Mouse (Mus musculus): Measurements from ENCODE around the gene Olfr1393. TPM values are rescaled to one million over a fixed set of nuclear protein-coding genes. Genes with fewer than 3 reads are reported as not detected.
"Not testable (repeated sequence)": the region's sequence is repeated elsewhere in the genome, so short reads cannot be mapped to it uniquely, and the experiment has no call there.

Gene Olfr1393
- polyA plus RNA-seq, 1 experiment from 2014 or later = not detected

DNA sequence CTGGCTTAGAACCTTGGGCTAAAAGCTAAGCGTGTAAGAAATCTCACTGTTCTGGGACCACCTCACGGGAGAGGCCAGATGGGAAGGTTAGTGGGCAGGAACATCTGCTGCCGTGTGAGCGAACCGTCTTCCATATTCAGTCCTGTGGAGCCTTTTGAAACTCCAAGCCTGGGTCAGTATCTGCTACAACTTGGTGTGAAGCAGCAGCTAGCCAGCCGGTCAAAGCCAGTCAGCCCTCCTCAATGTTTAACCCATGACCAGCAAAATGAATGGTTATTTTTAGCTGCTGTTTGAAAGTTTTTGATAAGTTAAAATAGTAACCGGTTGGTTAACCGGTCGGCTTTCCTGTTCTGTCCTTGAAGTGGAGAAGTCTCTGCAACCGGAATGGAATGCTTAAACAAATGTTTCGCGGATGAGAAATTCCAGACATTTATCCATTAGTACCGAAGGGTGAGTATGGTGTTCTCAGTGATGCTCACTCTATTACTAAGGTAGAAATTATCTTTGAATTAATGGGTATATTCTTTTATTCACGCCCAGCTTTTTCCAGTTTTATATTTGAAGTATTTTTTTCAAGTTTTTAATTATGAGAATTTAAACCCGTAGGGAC is 10.0 kb upstream of the Olfr1393 start:
- Histone ChIP-seq H3K9ac (no peak overlapping the region), H3K4me1 (peaks cover 11% of the 10 kb centered on the region), H3K9me3 (no peaks in the 10 kb centered on the region), H3K4me2 (no peak overlapping the region; the same call in 1 of the 2 replicates), H3K36me3 (peaks cover 8% of the 10 kb centered on the region), H3K27ac (peak overlapping the region; percentile 35; the same call in 1 of the 2 replicates), H3K4me3 (no peak overlapping the region), H3K27me3 (no peaks in the 10 kb centered on the region)
- WGBS = 53% methylated on average over 15 of the region's 15 CpGs
- no peak for ATAC-seq (ENCODE audit: borderline replicate concordance, extremely low read depth, low FRiP score, low TSS enrichment)

GRCm38 (mm10) chr11:49269761-49270160 is 8.3 kb upstream of the Olfr1393 start:
- 88% methylated on average over 9 of the region's 9 CpGs for WGBS
- Histone ChIP-seq H3K36me3 (peaks cover 4% of the 10 kb centered on the region; the same call in 1 of the 2 replicates), H3K4me1 (peaks cover 7% of the 10 kb centered on the region; the same call in 1 of the 2 replicates), H3K9me3 (no peaks in the 10 kb centered on the region), H3K4me2 (no peak overlapping the region), H3K4me3 (no peak overlapping the region), H3K27me3 (no peaks in the 10 kb centered on the region), H3K27ac (no peak overlapping the region), H3K9ac (no peak overlapping the region)
- ATAC-seq (ENCODE audit: borderline replicate concordance, extremely low read depth, low FRiP score, low TSS enrichment) = no peak

DNA sequence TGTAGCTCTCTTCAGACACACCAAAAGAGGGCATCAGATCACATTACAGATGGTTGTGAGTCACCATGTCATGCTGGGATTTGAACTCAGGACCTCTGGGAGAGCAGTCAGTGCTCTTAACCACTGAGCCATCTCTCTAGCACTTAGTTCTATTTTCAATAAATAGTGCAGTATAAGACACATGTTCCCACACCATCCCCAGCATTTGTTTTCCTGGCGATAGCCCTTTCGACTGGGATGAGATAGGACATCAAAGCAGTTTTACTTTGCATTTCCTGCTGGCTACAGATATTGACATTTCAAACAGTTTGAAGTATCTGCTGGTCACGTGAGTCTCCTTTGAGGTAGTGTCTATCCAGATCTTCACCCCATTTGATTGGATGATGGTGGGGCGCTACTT is 7.7 kb upstream of the Olfr1393 start:
- Histone ChIP-seq H3K4me2 (no peak overlapping the region), H3K36me3 (no peaks in the 10 kb centered on the region), H3K4me3 (no peak overlapping the region), H3K9ac (no peak overlapping the region), H3K9me3 (no peaks in the 10 kb centered on the region), H3K27me3 (no peaks in the 10 kb centered on the region), H3K4me1 (peaks cover 7% of the 10 kb centered on the region; the same call in 1 of the 2 replicates), H3K27ac (no peak overlapping the region)
- 76% methylated on average over 4 of the region's 4 CpGs for WGBS
- no peak for ATAC-seq (ENCODE audit: borderline replicate concordance, extremely low read depth, low FRiP score, low TSS enrichment)

- Histone ChIP-seq H3K9ac (no peak overlapping the region), H3K27me3 (no peaks in the 10 kb centered on the region), H3K4me3 (no peak overlapping the region), H3K4me2 (no peak overlapping the region), H3K27ac (no peak overlapping the region), H3K9me3 (no peaks in the 10 kb centered on the region), H3K36me3 (no peaks in the 10 kb centered on the region), H3K4me1 (peaks cover 7% of the 10 kb centered on the region; the same call in 1 of the 2 replicates)
- no peak for ATAC-seq (ENCODE audit: borderline replicate concordance, extremely low read depth, low FRiP score, low TSS enrichment)
- 27% methylated on average over 7 of the region's 7 CpGs for WGBS
These were observed 6.8 kb upstream of the Olfr1393 start for GRCm38 (mm10) chr11:49271334-49271733.

- Histone ChIP-seq H3K27me3 (no peaks in the 10 kb centered on the region), H3K4me2 (no peak overlapping the region), H3K36me3 (no peaks in the 10 kb centered on the region), H3K9me3 (no peaks in the 10 kb centered on the region), H3K4me3 (no peak overlapping the region), H3K9ac (no peak overlapping the region), H3K27ac (no peak overlapping the region), H3K4me1 (no peaks in the 10 kb centered on the region)
- WGBS = 53% methylated on average over 11 of the region's 11 CpGs
- ATAC-seq (ENCODE audit: borderline replicate concordance, extremely low read depth, low FRiP score, low TSS enrichment) = no peak
These were observed 4.1 kb upstream of the Olfr1393 start for GRCm38 (mm10) chr11:49273834-49274519.

- H3K36me3 ChIP-seq; H3K4me1 ChIP-seq; H3K27me3 ChIP-seq; H3K9me3 ChIP-seq; H3K9ac ChIP-seq; H3K4me3 ChIP-seq; ATAC-seq (ENCODE audit: borderline replicate concordance, extremely low read depth, low FRiP score, low TSS enrichment); H3K27ac ChIP-seq; H3K4me2 ChIP-seq: not testable (repeated sequence)
- 44% methylated on average over 1 of the region's 1 CpGs for WGBS
These were observed 6.9 kb downstream of the Olfr1393 start, which contains the start of gene Olfr1392 for GRCm38 (mm10) chr11:49284982-49285381. Olfr1392 (plus strand) TSS chr11:49285282.

DNA sequence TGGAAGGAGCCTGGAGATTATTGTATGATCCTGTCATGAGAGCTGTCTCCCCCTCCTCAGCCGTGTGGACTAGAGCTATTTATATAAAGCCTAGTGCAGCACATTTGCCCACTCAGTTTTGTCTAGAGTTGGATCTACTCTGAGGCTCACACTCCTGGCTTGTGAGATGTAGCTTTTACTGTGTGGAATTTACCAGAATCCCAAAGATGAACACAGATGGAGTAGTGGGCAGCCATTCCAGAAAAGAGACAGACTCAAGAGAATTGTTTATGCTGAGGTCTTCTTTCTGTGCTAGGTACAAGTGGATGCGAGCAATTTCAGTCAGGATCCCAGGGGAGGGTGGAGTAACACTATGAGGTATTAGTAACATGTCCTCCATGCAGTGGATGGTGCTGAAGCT is 9.1 kb downstream of the Olfr1393 start:
- H3K36me3 ChIP-seq = no peaks in the 10 kb centered on the region
- H3K4me1 ChIP-seq = no peaks in the 10 kb centered on the region
- no peak overlapping the region for H3K9ac ChIP-seq
- no peak for ATAC-seq (ENCODE audit: borderline replicate concordance, extremely low read depth, low FRiP score, low TSS enrichment)
- no peak overlapping the region for H3K4me2 ChIP-seq
- no peak overlapping the region for H3K27ac ChIP-seq
- no peak overlapping the region for H3K4me3 ChIP-seq
- no peaks in the 10 kb centered on the region for H3K9me3 ChIP-seq
- H3K27me3 ChIP-seq = no peaks in the 10 kb centered on the region
- WGBS = 65% methylated on average over 2 of the region's 2 CpGs

- no peak for ATAC-seq (ENCODE audit: borderline replicate concordance, extremely low read depth, low FRiP score, low TSS enrichment)
- Histone ChIP-seq H3K27me3 (no peaks in the 10 kb centered on the region), H3K9me3 (no peaks in the 10 kb centered on the region)
These were observed 14.7 kb downstream of the Olfr1393 start for GRCm38 (mm10) chr11:49292777-49293176.

GRCm38 (mm10) chr11:49304441-49304840 is 26.3 kb downstream of the Olfr1393 start, which contains the start of gene Olfr10:
Olfr10 (plus strand) TSS chr11:49304741.
- Histone ChIP-seq H3K4me2 (no peak within 1 kb of the TSS), H3K4me3 (no peak within 1 kb of the TSS), H3K9ac (no peak within 1 kb of the TSS), H3K9me3 (no peaks in the 10 kb centered on the region), H3K27me3 (no peaks in the 10 kb centered on the region), H3K27ac (no peak within 1 kb of the TSS), H3K4me1 (no peaks in the 10 kb centered on the region), H3K36me3 (no peaks in the 10 kb centered on the region)
- ATAC-seq (ENCODE audit: borderline replicate concordance, extremely low read depth, low FRiP score, low TSS enrichment) = no peak

More at GRCm38 (mm10) chr11:49292777-49293176, 14.7 kb downstream of the Olfr1393 start:
- Histone ChIP-seq H3K4me2 (no peak overlapping the region), H3K9ac (no peak overlapping the region), H3K4me3 (no peak overlapping the region), H3K4me1 (no peaks in the 10 kb centered on the region), H3K36me3 (no peaks in the 10 kb centered on the region), H3K27ac (no peak overlapping the region)
- WGBS = 64% methylated on average over 3 of the region's 3 CpGs

- 70% methylated on average over 5 of the region's 5 CpGs for WGBS
- not testable (repeated sequence) for H3K4me1 ChIP-seq; H3K27me3 ChIP-seq; H3K4me3 ChIP-seq; H3K9me3 ChIP-seq; H3K9ac ChIP-seq; H3K27ac ChIP-seq; H3K4me2 ChIP-seq; H3K36me3 ChIP-seq; ATAC-seq (ENCODE audit: borderline replicate concordance, extremely low read depth, low FRiP score, low TSS enrichment)
These were observed 30.4 kb downstream of the Olfr1393 start for GRCm38 (mm10) chr11:49308547-49308946.

DNA sequence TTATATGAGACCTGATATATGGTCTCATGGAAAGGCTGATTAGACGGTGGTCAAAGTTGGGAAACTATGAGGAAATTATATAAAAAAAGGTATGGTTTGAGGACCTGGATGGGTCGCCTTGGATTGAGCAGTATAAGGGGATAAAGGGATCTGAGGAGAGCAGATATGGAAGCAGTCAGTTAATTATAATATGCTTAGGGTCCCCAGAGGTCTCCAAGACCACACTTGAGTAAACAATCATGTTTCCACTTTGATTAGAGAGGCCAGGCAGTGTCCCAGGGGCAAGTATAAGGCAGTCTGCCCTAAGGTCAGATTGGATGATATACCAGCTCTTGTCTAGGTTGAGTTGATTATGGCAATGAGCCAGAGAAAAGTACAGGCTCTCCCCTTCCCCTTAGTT is 44.3 kb downstream of the Olfr1393 start, which contains the start of gene Olfr1391:
Olfr1391 (plus strand) TSS at position 301 of the 400 bp plus-strand sequence.
- Histone ChIP-seq H3K4me2 (no peak within 1 kb of the TSS), H3K36me3 (no peaks in the 10 kb centered on the region)
- 79% methylated on average over 2 of the region's 2 CpGs for WGBS

GRCm38 (mm10) chr11:49326726-49327125 is 48.6 kb downstream of the Olfr1393 start:
- no peak for ATAC-seq (ENCODE audit: borderline replicate concordance, extremely low read depth, low FRiP score, low TSS enrichment)
- Histone ChIP-seq H3K4me3 (no peak overlapping the region), H3K27me3 (no peaks in the 10 kb centered on the region), H3K36me3 (no peaks in the 10 kb centered on the region), H3K9me3 (no peaks in the 10 kb centered on the region), H3K4me2 (no peak overlapping the region), H3K4me1 (no peaks in the 10 kb centered on the region), H3K9ac (no peak overlapping the region), H3K27ac (no peak overlapping the region)
- 81% methylated on average over 3 of the region's 3 CpGs for WGBS

More for the DNA sequence above, 44.3 kb downstream of the Olfr1393 start, which contains the start of gene Olfr1391:
- Histone ChIP-seq H3K9me3 (no peaks in the 10 kb centered on the region), H3K27me3 (no peaks in the 10 kb centered on the region), H3K4me1 (no peaks in the 10 kb centered on the region), H3K4me3 (no peak within 1 kb of the TSS), H3K9ac (no peak within 1 kb of the TSS), H3K27ac (no peak within 1 kb of the TSS)
- ATAC-seq (ENCODE audit: borderline replicate concordance, extremely low read depth, low FRiP score, low TSS enrichment) = no peak
